ENCODE assay signal across 11 mouse cellular contexts in the genomic region with DNA sequence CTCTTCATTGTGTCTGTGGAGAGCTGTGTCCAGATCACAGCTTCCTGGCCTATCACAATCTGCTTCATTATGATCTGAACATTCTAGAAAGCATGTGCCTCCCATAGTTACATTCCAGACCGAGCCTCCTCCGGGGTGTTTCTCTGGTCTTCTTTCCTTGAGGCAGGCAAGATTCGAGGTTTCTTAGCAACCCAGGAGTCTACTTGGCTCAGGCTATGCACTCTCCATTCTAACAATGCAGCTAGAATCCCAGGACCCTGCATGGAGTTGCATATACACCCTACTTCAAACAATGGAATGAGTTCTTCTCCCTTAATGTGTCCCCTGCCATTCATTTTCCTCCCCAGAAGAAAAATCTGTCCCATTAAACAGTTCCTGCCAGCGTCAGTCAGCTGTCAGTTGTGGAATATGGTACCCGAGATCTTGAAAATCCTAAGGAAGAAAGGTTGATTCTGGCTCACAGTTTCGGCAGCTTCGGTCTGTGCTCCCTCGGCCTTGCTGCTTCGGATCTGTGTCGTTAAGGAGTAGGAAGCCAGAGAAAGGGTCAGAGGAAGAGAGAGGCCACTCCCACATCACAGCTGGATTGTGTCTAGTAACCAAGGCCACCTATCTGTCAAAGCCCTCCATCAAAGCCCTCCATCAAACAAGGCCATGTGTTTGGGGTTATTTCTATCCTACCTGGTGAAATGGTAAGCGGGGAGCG.
DNase-seq lines count a peak whose midpoint lies in the region; ATAC-seq and TF ChIP-seq lines count a peak whose summit lies in the region.
"Had no signal": no experiment of that assay in that cellular context is flagged by ENCODE, and none has a peak within 500 bp of the region (broad histone marks: within the 10 kb centered on the region; RNA-seq: fewer than 3 reads in every experiment).

No protein-coding gene starts in this region.

- H3K9me3 ChIP-seq in liver, embryonic 13.5 days (replicated peaks) = 0 out of 2 replicates have a peak, but pooled peaks cover 3% of the 10 kb centered on the region
- no peaks in the 10 kb centered on the region for H3K9me3 ChIP-seq in liver, postnatal 0 days (ENCODE audit: low read length)
- H3K9me3 ChIP-seq in forebrain, embryonic 15.5 days = no peaks in the 10 kb centered on the region
- H3K9me3 ChIP-seq in hindbrain, postnatal 0 days (ENCODE audit: low read length) = no peaks in the 10 kb centered on the region
- H3K9me3 ChIP-seq in neural tube, embryonic 14.5 days (ENCODE audit: control insufficient read depth, low read length) = no peaks in the 10 kb centered on the region
- H3K9me3 ChIP-seq: embryonic facial prominence, embryonic 15.5 days had no signal

- no peaks in the 10 kb centered on the region for H3K27me3 ChIP-seq in liver, embryonic 13.5 days
- no peaks in the 10 kb centered on the region for H3K27me3 ChIP-seq in liver, postnatal 0 days (ENCODE audit: insufficient read depth, low read length)
- no peaks in the 10 kb centered on the region for H3K27me3 ChIP-seq in forebrain, embryonic 15.5 days
- no peaks in the 10 kb centered on the region for H3K27me3 ChIP-seq in hindbrain, postnatal 0 days (ENCODE audit: insufficient read depth, low read length)
- no peaks in the 10 kb centered on the region for H3K27me3 ChIP-seq in neural tube, embryonic 14.5 days (ENCODE audit: control insufficient read depth, insufficient read depth, low read length)
- H3K27me3 ChIP-seq: embryonic facial prominence, embryonic 15.5 days had no signal

- no peaks in the 10 kb centered on the region for H3K4me1 ChIP-seq in liver, embryonic 13.5 days (replicated peaks)
- H3K4me1 ChIP-seq in liver, postnatal 0 days (ENCODE audit: insufficient read depth) = no peaks in the 10 kb centered on the region
- H3K4me1 ChIP-seq in forebrain, embryonic 15.5 days = peaks cover 19% of the 10 kb centered on the region
- peaks cover 7% of the 10 kb centered on the region; the same call in 1 of the 2 replicates for H3K4me1 ChIP-seq in hindbrain, postnatal 0 days (ENCODE audit: insufficient read depth, low read length)
- peaks cover 4% of the 10 kb centered on the region; the same call in 1 of the 2 replicates for H3K4me1 ChIP-seq in neural tube, embryonic 14.5 days (ENCODE audit: control insufficient read depth, insufficient read depth, low read length)
- H3K4me1 ChIP-seq: embryonic facial prominence, embryonic 15.5 days had no signal

- TF ChIP-seq EP300 in liver, postnatal 0 days (IDR thresholded peaks at IDR 0.05; ENCODE audit: low read depth) = no peak

- no peak for ATAC-seq in liver, embryonic 13.5 days (ENCODE audit: low read depth)
- ATAC-seq in liver, postnatal 0 days = no peak
- ATAC-seq in forebrain, embryonic 15.5 days (replicated peaks) = peak; percentile 57; the same call in 1 of the 2 replicates
- ATAC-seq in hindbrain, postnatal 0 days = peak; percentile 39
- ATAC-seq in neural tube, embryonic 14.5 days (ENCODE audit: low read depth) = peak; percentile 32; the same call in 1 of the 2 replicates

- no peak overlapping the region for H3K27ac ChIP-seq in liver, embryonic 13.5 days
- H3K27ac ChIP-seq in liver, postnatal 0 days (ENCODE audit: low read depth) = no peak overlapping the region
- peak overlapping the region; percentile 51 for H3K27ac ChIP-seq in forebrain, embryonic 15.5 days (replicated peaks)
- H3K27ac ChIP-seq in hindbrain, postnatal 0 days = peak overlapping the region; percentile 48; the same call in 1 of the 2 replicates
- H3K27ac ChIP-seq in neural tube, embryonic 14.5 days (ENCODE audit: low read depth, low read length) = no peak overlapping the region
- H3K27ac ChIP-seq: embryonic facial prominence, embryonic 15.5 days had no signal

- no peak for TF ChIP-seq CTCF in liver, postnatal 0 days (IDR thresholded peaks at IDR 0.05; ENCODE audit: low read depth)
- TF ChIP-seq CTCF in hindbrain, postnatal 0 days (IDR thresholded peaks at IDR 0.05; ENCODE audit: low read depth) = no peak

- H3K4me3 ChIP-seq in liver, embryonic 13.5 days (replicated peaks) = no peak overlapping the region
- H3K4me3 ChIP-seq in liver, postnatal 0 days (ENCODE audit: low read depth, low read length) = no peak overlapping the region
- no peak overlapping the region for H3K4me3 ChIP-seq in forebrain, embryonic 15.5 days
- no peak overlapping the region for H3K4me3 ChIP-seq in hindbrain, postnatal 0 days (ENCODE audit: low read length)
- no peak overlapping the region for H3K4me3 ChIP-seq in neural tube, embryonic 14.5 days (ENCODE audit: low read depth, low read length)
- H3K4me3 ChIP-seq: embryonic facial prominence, embryonic 15.5 days had no signal

- 63% methylated on average over 12 of the region's 12 CpGs for WGBS in liver, embryonic 13.5 days (ENCODE audit: insufficient replicate concordance)
- 80% methylated on average over 12 of the region's 12 CpGs for WGBS in liver, postnatal 0 days (ENCODE audit: insufficient replicate concordance)
- WGBS in forebrain, embryonic 15.5 days = 31% methylated on average over 12 of the region's 12 CpGs
- WGBS in hindbrain, postnatal 0 days = 42% methylated on average over 12 of the region's 12 CpGs
- WGBS in neural tube, embryonic 14.5 days = 55% methylated on average over 12 of the region's 12 CpGs

- no peak for DNase-seq in liver, embryonic 13.5 days
- DNase-seq in liver, postnatal 0 days = no peak
- DNase-seq in hindbrain, postnatal 0 days (ENCODE audit: low spot score) = no peak
- no peak for DNase-seq in cerebellum, postnatal 10 days
- DNase-seq in thymus, postnatal 0 days (ENCODE audit: low spot score) = no peak
- no peak for DNase-seq in layer of hippocampus, postnatal 25 days (ENCODE audit: extremely low spot score in 1 of 2, low spot score in 1 of 2)
- DNase-seq: cerebellum, postnatal 36 days; lung, embryonic 14.5 days had no signal

- H3K36me3 ChIP-seq in liver, embryonic 13.5 days = no peaks in the 10 kb centered on the region
- H3K36me3 ChIP-seq in liver, postnatal 0 days (replicated peaks; ENCODE audit: insufficient read depth, low read length) = no peaks in the 10 kb centered on the region
- no peaks in the 10 kb centered on the region for H3K36me3 ChIP-seq in forebrain, embryonic 15.5 days
- H3K36me3 ChIP-seq in hindbrain, postnatal 0 days (ENCODE audit: insufficient read depth, low read length) = no peaks in the 10 kb centered on the region
- H3K36me3 ChIP-seq in neural tube, embryonic 14.5 days (ENCODE audit: control insufficient read depth, insufficient read depth, low read length) = no peaks in the 10 kb centered on the region
- H3K36me3 ChIP-seq: embryonic facial prominence, embryonic 15.5 days had no signal

- H3K9ac ChIP-seq in liver, embryonic 13.5 days = no peak overlapping the region
- no peak overlapping the region for H3K9ac ChIP-seq in liver, postnatal 0 days (replicated peaks)
- H3K9ac ChIP-seq in forebrain, embryonic 15.5 days (replicated peaks) = no peak overlapping the region
- H3K9ac ChIP-seq in hindbrain, postnatal 0 days (replicated peaks; ENCODE audit: low read length) = no peak overlapping the region
- H3K9ac ChIP-seq in neural tube, embryonic 14.5 days (replicated peaks; ENCODE audit: low read depth, low read length) = no peak overlapping the region
- H3K9ac ChIP-seq: embryonic facial prominence, embryonic 15.5 days; lung, embryonic 14.5 days had no signal

- H3K4me2 ChIP-seq in liver, embryonic 13.5 days = 0 out of 2 replicates have a peak overlapping the region, but pooled peaks have one; percentile 10
- no peak overlapping the region for H3K4me2 ChIP-seq in liver, postnatal 0 days (ENCODE audit: low read depth, low read length)
- H3K4me2 ChIP-seq in forebrain, embryonic 15.5 days (replicated peaks) = no peak overlapping the region
- peak overlapping the region; percentile 30; the same call in 1 of the 2 replicates for H3K4me2 ChIP-seq in hindbrain, postnatal 0 days (ENCODE audit: low read depth, low read length)
- no peak overlapping the region for H3K4me2 ChIP-seq in neural tube, embryonic 14.5 days (ENCODE audit: low read depth, low read length)
- H3K4me2 ChIP-seq: embryonic facial prominence, embryonic 15.5 days; lung, embryonic 14.5 days had no signal

Comparison
In these comparisons a context has a peak if more than half of its experiments do, and no peak if none do; other contexts are left out.
1. H3K4me2 ChIP-seq: peak in liver, embryonic 13.5 days (single experiment) and hindbrain, postnatal 0 days (single experiment); none in liver, postnatal 0 days (single experiment), forebrain, embryonic 15.5 days (single experiment) and neural tube, embryonic 14.5 days (single experiment).
2. ATAC-seq: peak in forebrain, embryonic 15.5 days (single experiment), hindbrain, postnatal 0 days (single experiment) and neural tube, embryonic 14.5 days (single experiment); none in liver, embryonic 13.5 days (single experiment) and liver, postnatal 0 days (single experiment).
3. H3K27ac ChIP-seq: peak in forebrain, embryonic 15.5 days (single experiment) and hindbrain, postnatal 0 days (single experiment); none in liver, embryonic 13.5 days (single experiment), liver, postnatal 0 days (single experiment) and neural tube, embryonic 14.5 days (single experiment).